Mouse (Mus musculus) MEL (cell line): ENCODE measurements around the gene Gm11213. TPM values are rescaled to one million over a fixed set of nuclear protein-coding genes. Genes with fewer than 3 reads are reported as not detected.

Source experiments
- DNase-seq: peaks from one replicate; pipeline ENCODE4 v3.0.0; 2011; ENCODE audit warnings: low read depth, low spot score
- H3K27ac ChIP-seq: 2 replicates; pipeline ENCODE4 v1.5.1; 2012; ENCODE audit warnings: low read depth, mild to moderate bottlenecking, control low read depth, low read length, moderate library complexity; ENCODE audit not compliant: control insufficient read depth
- H3K27me3 ChIP-seq, 2 experiments: fragments of 150-350 bp in 1 of 2; sonication (generic) in 1 of 2; 2 replicates each; pipeline ENCODE4 v1.6.1; 2012; ENCODE audit warnings: low read length in 2 of 2, mild to moderate bottlenecking in 2 of 2, improper control_type of control experiment in 1 of 2, moderate library complexity in 1 of 2; ENCODE audit not compliant: insufficient read depth in 2 of 2, control insufficient read depth in 1 of 2
- H3K36me3 ChIP-seq, 2 experiments: 2 replicates each; pipeline ENCODE4 v1.6.1; 2012 to 2014; ENCODE audit warnings: low read length in 2 of 2, improper control_type of control experiment in 1 of 2, inconsistent platforms in 1 of 2, mild to moderate bottlenecking in 1 of 2; ENCODE audit not compliant: insufficient read depth in 2 of 2, control insufficient read depth in 1 of 2
- H3K4me1 ChIP-seq, 2 experiments: fragments of 150-350 bp in 1 of 2; sonication (generic) in 1 of 2; 2 replicates each; pipeline ENCODE4 v1.6.1; 2012; ENCODE audit warnings: low read length in 2 of 2, improper control_type of control experiment in 1 of 2, mild to moderate bottlenecking in 1 of 2; ENCODE audit not compliant: insufficient read depth in 2 of 2, control insufficient read depth in 1 of 2
- H3K4me3 ChIP-seq, 2 experiments: fragments of 150-350 bp in 1 of 2; sonication (generic) in 1 of 2; 2 replicates each; pipeline ENCODE4 v1.5.1; 2012; ENCODE audit warnings: low read depth in 2 of 2, low read length in 2 of 2, mild to moderate bottlenecking in 2 of 2, moderate library complexity in 2 of 2, control low read depth in 1 of 2, improper control_type of control experiment in 1 of 2; ENCODE audit not compliant: control insufficient read depth in 1 of 2, insufficient read depth in 1 of 2
- H3K79me2 ChIP-seq: 2 replicates; pipeline ENCODE4 v1.6.1; 2012; ENCODE audit warnings: mild to moderate bottlenecking, low read length, moderate library complexity; ENCODE audit not compliant: control insufficient read depth, poor library complexity, insufficient read depth
- H3K9ac ChIP-seq: 2 replicates; pipeline ENCODE4 v1.6.1; 2012; ENCODE audit warnings: low read depth, mild to moderate bottlenecking, control low read depth, low read length, moderate library complexity; ENCODE audit not compliant: control insufficient read depth, poor library complexity, severe bottlenecking
- H3K9me3 ChIP-seq: fragments of 150-350 bp; sonication (generic); replicated peaks from 2 replicates; pipeline ENCODE4 v1.6.1; 2012; ENCODE audit warnings: mild to moderate bottlenecking, low read length, improper control_type of control experiment, moderate library complexity; ENCODE audit not compliant: insufficient read depth
- CHD1 ChIP-seq: IDR thresholded peaks from 2 replicates; pipeline ENCODE4 v1.6.1; 2012; ENCODE audit warnings: low read depth, mild to moderate bottlenecking, inconsistent platforms, low read length, improper control_type of control experiment
- CHD2 ChIP-seq: IDR thresholded peaks from 2 replicates; pipeline ENCODE4 v1.6.1; 2011; ENCODE audit warnings: low read length, improper control_type of control experiment
- EP300 ChIP-seq, 2 experiments: IDR thresholded peaks; 2 replicates each; pipeline ENCODE4 v1.6.1; 2011; ENCODE audit warnings: improper control_type of control experiment in 2 of 2, low read length in 2 of 2, low read depth in 1 of 2, mild to moderate bottlenecking in 1 of 2
- GATA1 ChIP-seq: IDR thresholded peaks from 2 replicates; pipeline ENCODE4 v1.6.1; 2011; ENCODE audit warnings: low read depth, low read length, improper control_type of control experiment
- KAT2A ChIP-seq: conservative IDR thresholded peaks from 2 replicates; pipeline ENCODE4 v1.6.1; 2012; ENCODE audit warnings: low read depth, low read length, improper control_type of control experiment, inconsistent platforms
- MAX ChIP-seq: IDR thresholded peaks from 2 replicates; pipeline ENCODE4 v1.6.1; 2011; ENCODE audit warnings: low read length, improper control_type of control experiment
- MXI1 ChIP-seq: IDR thresholded peaks from 2 replicates; pipeline ENCODE4 v1.6.1; 2011; ENCODE audit warnings: mild to moderate bottlenecking, low read depth, low read length, improper control_type of control experiment
- MYC ChIP-seq: IDR thresholded peaks from 2 replicates; pipeline ENCODE4 v1.6.1; 2011; ENCODE audit warnings: low read depth, mild to moderate bottlenecking, low read length, improper control_type of control experiment, moderate library complexity
- NELFE ChIP-seq: IDR thresholded peaks from 2 replicates; pipeline ENCODE4 v1.6.1; 2011; ENCODE audit warnings: low read depth, low read length, improper control_type of control experiment
- POLR2AphosphoS2 ChIP-seq: IDR thresholded peaks from 2 replicates; pipeline ENCODE4 v1.6.1; 2011; ENCODE audit warnings: low read length, improper control_type of control experiment
- RAD21 ChIP-seq: IDR thresholded peaks from 2 replicates; pipeline ENCODE4 v1.6.1; 2011; ENCODE audit warnings: mild to moderate bottlenecking, low read depth, low read length, improper control_type of control experiment
- RCOR1 ChIP-seq: IDR thresholded peaks from 2 replicates; pipeline ENCODE4 v1.6.1; 2012; ENCODE audit warnings: low read depth, mild to moderate bottlenecking, inconsistent platforms, low read length, improper control_type of control experiment
- SMC3 ChIP-seq: IDR thresholded peaks from 2 replicates; pipeline ENCODE4 v1.6.1; 2011; ENCODE audit warnings: low read depth, low read length, improper control_type of control experiment
- TAL1 ChIP-seq: IDR thresholded peaks from 2 replicates; pipeline ENCODE4 v1.6.1; 2012; ENCODE audit warnings: mild to moderate bottlenecking, inconsistent platforms, low read length, moderate library complexity, mixed read lengths
- TCF12 ChIP-seq: IDR thresholded peaks from 2 replicates; pipeline ENCODE4 v1.6.1; 2014; ENCODE audit warnings: low read depth, mild to moderate bottlenecking, inconsistent platforms, low read length, improper control_type of control experiment, moderate library complexity
- UBTF ChIP-seq: IDR thresholded peaks from 2 replicates; pipeline ENCODE4 v1.6.1; 2012; ENCODE audit warnings: low read depth, mild to moderate bottlenecking, inconsistent platforms, low read length, improper control_type of control experiment, moderate library complexity, borderline replicate concordance; ENCODE audit not compliant: insufficient read depth
- USF2 ChIP-seq, 2 experiments: IDR thresholded peaks; 2 replicates each; pipeline ENCODE4 v1.6.1; 2011 to 2012; ENCODE audit warnings: improper control_type of control experiment in 2 of 2, low read length in 2 of 2, borderline replicate concordance in 1 of 2, inconsistent platforms in 1 of 2, low read depth in 1 of 2, mild to moderate bottlenecking in 1 of 2; ENCODE audit not compliant: insufficient read depth in 1 of 2
- ZC3H11A ChIP-seq: IDR thresholded peaks from 2 replicates; pipeline ENCODE4 v1.6.1; 2012; ENCODE audit warnings: low read depth, mild to moderate bottlenecking, inconsistent platforms, low read length, improper control_type of control experiment
- ZKSCAN1 ChIP-seq: IDR thresholded peaks from 2 replicates; pipeline ENCODE4 v1.6.1; 2012; ENCODE audit warnings: low read depth, mild to moderate bottlenecking, inconsistent platforms, low read length, improper control_type of control experiment, moderate library complexity
- ZNF384 ChIP-seq: IDR thresholded peaks from 2 replicates; pipeline ENCODE4 v1.6.1; 2012; ENCODE audit warnings: low read depth, mild to moderate bottlenecking, inconsistent platforms, low read length, improper control_type of control experiment
- polyA plus RNA-seq, 2 experiments: library from polyadenylated mRNA; stranded (reverse) in 1 of 2; unstranded in 1 of 2; fragments of >175 nt in 1 of 2; fragments of >200 nt in 1 of 2; gene quantifications; 2 replicates each; pipeline versions ENCODE4 v1.2.1 to v1.2.4; 2012; ENCODE audit warnings: low replicate concordance in 2 of 2, low read depth in 1 of 2; ENCODE audit not compliant: insufficient read length in 2 of 2, insufficient read depth in 1 of 2, missing spikeins in 1 of 2
- total RNA-seq: library from RNA; depleted of rRNA; stranded (reverse); fragments of 300-350 nt; gene quantifications from 2 replicates; pipeline ENCODE4 v1.2.3, GENCODE M21; 2012

Gm11213 gene
- total and polyA plus RNA-seq, 3 experiments: not detected

DNA sequence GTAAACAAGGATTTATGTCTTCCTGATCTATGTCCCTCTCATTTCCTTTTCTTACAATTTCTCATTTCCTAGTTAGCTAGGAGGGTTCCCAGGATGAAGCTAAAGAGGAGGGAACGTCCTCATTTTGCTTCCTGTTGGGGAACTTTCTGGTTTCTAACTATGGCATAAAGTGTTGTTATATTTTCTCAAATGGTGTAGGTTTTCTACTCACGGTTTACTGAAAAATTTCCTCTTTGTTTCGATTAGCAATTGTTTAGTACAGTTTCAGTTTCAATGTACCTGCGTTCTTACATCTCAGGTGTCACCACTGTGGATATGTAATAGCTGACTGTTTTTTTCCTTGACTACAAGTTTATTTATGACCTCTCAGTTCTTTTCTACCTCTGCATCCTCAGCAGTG, 14.5 kb downstream of the Gm11213 start:
- no peaks in the 10 kb centered on the region for H3K79me2 ChIP-seq
- TF ChIP-seq UBTF: no peak
- no peak for TF ChIP-seq SMC3
- no peak for TF ChIP-seq POLR2AphosphoS2
- no peak for TF ChIP-seq EP300 (IDR thresholded peaks at IDR 0.05; ENCODE audit: low read depth in 1 of 2, low read length in 2 of 2)
- TF ChIP-seq ZC3H11A: no peak
- no peak for TF ChIP-seq RCOR1
- TF ChIP-seq ZNF384: no peak
- TF ChIP-seq, all 39 proteins: peak for 0
- H3K4me1 ChIP-seq: 0 out of 4 replicates have a peak, but pooled peaks cover 0 to 4% of the 10 kb centered on the region in 2 experiments
- no peak overlapping the region for H3K27ac ChIP-seq
- no peaks in the 10 kb centered on the region for H3K27me3 ChIP-seq
- no peaks in the 10 kb centered on the region for H3K9me3 ChIP-seq
- H3K9ac ChIP-seq: no peak overlapping the region
- H3K4me3 ChIP-seq: no peak overlapping the region
- H3K36me3 ChIP-seq: no peaks in the 10 kb centered on the region
- no peak for DNase-seq

GRCm38 (mm10) chr4:63589987-63590386, 15.1 kb downstream of the Gm11213 start:
- Histone ChIP-seq H3K27me3 (no peaks in the 10 kb centered on the region), H3K36me3 (no peaks in the 10 kb centered on the region), H3K4me1 (0 out of 4 replicates have a peak, but pooled peaks cover 0 to 4% of the 10 kb centered on the region in 2 experiments), H3K9ac (no peak overlapping the region), H3K79me2 (no peaks in the 10 kb centered on the region), H3K9me3 (no peaks in the 10 kb centered on the region), H3K4me3 (no peak overlapping the region), H3K27ac (no peak overlapping the region)
- no peak for DNase-seq
- no peak for TF ChIP-seq USF2 (IDR thresholded peaks at IDR 0.05; ENCODE audit: borderline replicate concordance in 1 of 2, insufficient read depth in 1 of 2, low read depth in 1 of 2, low read length in 2 of 2)
- no peak for TF ChIP-seq TAL1
- TF ChIP-seq MXI1: no peak
- TF ChIP-seq RCOR1: no peak
- no peak for TF ChIP-seq MAX
- TF ChIP-seq CHD1: no peak
- no peak for TF ChIP-seq MYC
- TF ChIP-seq GATA1: no peak
- TF ChIP-seq ZNF384: no peak
- TF ChIP-seq RAD21: no peak
- TF ChIP-seq ZKSCAN1: no peak
- no peak for TF ChIP-seq KAT2A
- no peak for TF ChIP-seq NELFE
- TF ChIP-seq TCF12: no peak
- TF ChIP-seq CHD2: no peak
- TF ChIP-seq ZC3H11A: no peak
- no peak for TF ChIP-seq POLR2AphosphoS2
